Mouse (Mus musculus) CD4-positive naive resting alpha-beta T cell, adult 76 days (primary cell): ENCODE data around the gene Eif3m. TPM values are rescaled to one million over a fixed set of nuclear protein-coding genes. Genes with fewer than 3 reads are reported as not detected.

Source experiments
- total RNA-seq: library from RNA; stranded (reverse); gene quantifications from one replicate; pipeline ENCODE4 v1.2.4, GENCODE M21; 2023

The Eif3m gene
- total RNA-seq: 153 TPM

GRCm38 (mm10) chr2:105016967-105017287 lies at the start of gene Eif3m:
Gene Eif3m, minus strand, starts transcription at chr2:105017080.

Other genes starting within 250 kb of the Eif3m start
- 12.0 TPM for gene Qser1, start 200.3 kb downstream of the Eif3m start, total RNA-seq
- gene Prrg4, start 167.2 kb downstream of the Eif3m start, total RNA-seq: 2.8 TPM
- gene Ccdc73, start 149.3 kb downstream of the Eif3m start, total RNA-seq: not detected
- not detected for gene Gm11060, start 74.9 kb upstream of the Eif3m start, total RNA-seq
- gene Wt1, start 109.4 kb upstream of the Eif3m start, total RNA-seq: 0.26 TPM
- not detected for gene Them7, start 207.2 kb upstream of the Eif3m start, total RNA-seq